Mouse (Mus musculus): Measurements from ENCODE around the gene Nploc4.
"Not testable (repeated sequence)": the region's sequence is repeated elsewhere in the genome, so short reads cannot be mapped to it uniquely, and the experiment has no call there.

DNA sequence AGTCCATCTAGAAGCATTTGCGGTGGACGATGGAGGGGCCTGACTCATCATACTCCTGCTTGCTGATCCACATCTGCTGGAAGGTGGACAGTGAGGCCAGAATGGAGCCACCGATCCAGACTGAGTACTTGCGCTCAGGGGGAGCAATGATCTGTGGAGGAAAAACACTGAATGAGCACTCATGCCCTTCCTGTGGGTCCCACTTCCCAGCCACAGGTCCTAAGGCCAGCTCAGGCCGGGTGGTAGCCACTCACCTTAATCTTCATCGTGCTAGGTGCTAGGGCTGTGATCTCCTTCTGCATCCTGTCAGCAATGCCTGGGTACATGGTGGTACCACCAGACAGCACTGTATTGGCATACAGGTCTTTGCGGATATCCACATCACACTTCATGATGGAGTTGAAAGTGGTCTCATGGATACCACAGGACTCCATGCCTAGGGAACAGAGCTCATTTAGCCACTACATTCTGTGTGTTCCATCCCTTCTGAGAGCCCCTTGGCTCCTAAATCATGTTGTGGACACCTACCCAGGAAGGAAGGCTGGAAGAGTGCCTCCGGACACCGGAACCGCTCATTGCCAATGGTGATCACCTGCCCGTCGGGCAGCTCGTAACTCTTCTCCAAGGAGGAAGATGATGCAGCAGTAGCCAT, 91.0 kb downstream of the Nploc4 start:
- not testable (repeated sequence) for TF ChIP-seq CTCF (IDR thresholded peaks at IDR 0.05; ENCODE audit: low read depth, low read length); EP300 (IDR thresholded peaks at IDR 0.05; ENCODE audit: insufficient read depth, low read depth, low read length)
